Mouse (Mus musculus): ENCODE data around the gene Ergic1. TPM values are rescaled to one million over a fixed set of nuclear protein-coding genes. Genes with fewer than 3 reads are reported as not detected.

Ergic1 gene
- polyA plus RNA-seq, 1 experiment, result 93.3 TPM

- TF ChIP-seq POLR2A (IDR thresholded peaks at IDR 0.05; ENCODE audit: borderline replicate concordance, extremely low read depth, low read depth, low read length) (no peak), CTCF (IDR thresholded peaks at IDR 0.05; ENCODE audit: insufficient read depth, low read length) (no peak)
- Histone ChIP-seq H3K4me3 (replicated peaks; ENCODE audit: extremely low read depth, low read depth, low read length) (no peak overlapping the region), H3K4me1 (ENCODE audit: control insufficient read depth, insufficient read depth, low read length) (peaks cover 7% of the 10 kb centered on the region)
- WGBS, result 88% methylated on average over 2 of the region's 2 CpGs
- no peak for DNase-seq
Measured at GRCm38 (mm10) chr17:26625521-26626010, 64.3 kb downstream of the Ergic1 start.

- Histone ChIP-seq H3K4me1 (ENCODE audit: control insufficient read depth, insufficient read depth, low read length) (no peaks in the 10 kb centered on the region), H3K4me3 (replicated peaks; ENCODE audit: extremely low read depth, low read depth, low read length) (no peak overlapping the region)
- TF ChIP-seq POLR2A (IDR thresholded peaks at IDR 0.05; ENCODE audit: borderline replicate concordance, extremely low read depth, low read depth, low read length) (no peak), CTCF (IDR thresholded peaks at IDR 0.05; ENCODE audit: insufficient read depth, low read length) (peak; percentile 48)
- no peak for DNase-seq
- WGBS, result 85% methylated on average over 6 of the region's 6 CpGs
Measured at GRCm38 (mm10) chr17:26628479-26628878, 67.2 kb downstream of the Ergic1 start.

- WGBS, result 88% methylated on average over 3 of the region's 3 CpGs
- no peak for TF ChIP-seq CTCF (IDR thresholded peaks at IDR 0.05; ENCODE audit: insufficient read depth, low read length)
- TF ChIP-seq POLR2A (IDR thresholded peaks at IDR 0.05; ENCODE audit: borderline replicate concordance, extremely low read depth, low read depth, low read length), result no peak
- H3K4me1 ChIP-seq (ENCODE audit: control insufficient read depth, insufficient read depth, low read length), result no peaks in the 10 kb centered on the region
- DNase-seq, result no peak
- no peak overlapping the region for H3K4me3 ChIP-seq (replicated peaks; ENCODE audit: extremely low read depth, low read depth, low read length)
Measured at GRCm38 (mm10) chr17:26628936-26629335, 67.6 kb downstream of the Ergic1 start.

GRCm38 (mm10) chr17:26631811-26632327 lies 70.6 kb downstream of the Ergic1 start:
- TF ChIP-seq CTCF (IDR thresholded peaks at IDR 0.05; ENCODE audit: insufficient read depth, low read length) (no peak), POLR2A (IDR thresholded peaks at IDR 0.05; ENCODE audit: borderline replicate concordance, extremely low read depth, low read depth, low read length) (no peak)
- no peak overlapping the region for H3K4me3 ChIP-seq (replicated peaks; ENCODE audit: extremely low read depth, low read depth, low read length)
- no peak for DNase-seq
- WGBS, result 82% methylated on average over 8 of the region's 8 CpGs
- H3K4me1 ChIP-seq (ENCODE audit: control insufficient read depth, insufficient read depth, low read length), result no peaks in the 10 kb centered on the region

GRCm38 (mm10) chr17:26633186-26633585 lies 71.9 kb downstream of the Ergic1 start:
- no peak for DNase-seq
- TF ChIP-seq CTCF (IDR thresholded peaks at IDR 0.05; ENCODE audit: insufficient read depth, low read length) (no peak), POLR2A (IDR thresholded peaks at IDR 0.05; ENCODE audit: borderline replicate concordance, extremely low read depth, low read depth, low read length) (no peak)

GRCm38 (mm10) chr17:26633926-26634325 lies 72.6 kb downstream of the Ergic1 start:
- WGBS, result 96% methylated on average over 9 of the region's 9 CpGs
- DNase-seq, result no peak
- TF ChIP-seq CTCF (IDR thresholded peaks at IDR 0.05; ENCODE audit: insufficient read depth, low read length) (no peak), POLR2A (IDR thresholded peaks at IDR 0.05; ENCODE audit: borderline replicate concordance, extremely low read depth, low read depth, low read length) (no peak)
- Histone ChIP-seq H3K4me1 (ENCODE audit: control insufficient read depth, insufficient read depth, low read length) (peaks cover 2% of the 10 kb centered on the region; the same call in 1 of the 2 replicates), H3K4me3 (replicated peaks; ENCODE audit: extremely low read depth, low read depth, low read length) (no peak overlapping the region)

More at GRCm38 (mm10) chr17:26633186-26633585, 71.9 kb downstream of the Ergic1 start:
- WGBS, result 86% methylated on average over 9 of the region's 9 CpGs
- Histone ChIP-seq H3K4me3 (replicated peaks; ENCODE audit: extremely low read depth, low read depth, low read length) (no peak overlapping the region), H3K4me1 (ENCODE audit: control insufficient read depth, insufficient read depth, low read length) (no peaks in the 10 kb centered on the region)

- no peak for TF ChIP-seq CTCF (IDR thresholded peaks at IDR 0.05; ENCODE audit: insufficient read depth, low read length)
- Histone ChIP-seq H3K4me3 (replicated peaks; ENCODE audit: extremely low read depth, low read depth, low read length) (no peak overlapping the region), H3K4me1 (ENCODE audit: control insufficient read depth, insufficient read depth, low read length) (peaks cover 2% of the 10 kb centered on the region; the same call in 1 of the 2 replicates)
- no peak for DNase-seq
- 87% methylated on average over 7 of the region's 7 CpGs for WGBS
Measured at GRCm38 (mm10) chr17:26634539-26634938, 73.2 kb downstream of the Ergic1 start.

GRCm38 (mm10) chr17:26635951-26636350 lies 74.7 kb downstream of the Ergic1 start:
- Histone ChIP-seq H3K4me1 (ENCODE audit: control insufficient read depth, insufficient read depth, low read length) (peaks cover 2% of the 10 kb centered on the region; the same call in 1 of the 2 replicates), H3K4me3 (replicated peaks; ENCODE audit: extremely low read depth, low read depth, low read length) (no peak overlapping the region)
- DNase-seq, result no peak
- WGBS, result 89% methylated on average over 7 of the region's 7 CpGs
- TF ChIP-seq POLR2A (IDR thresholded peaks at IDR 0.05; ENCODE audit: borderline replicate concordance, extremely low read depth, low read depth, low read length), result no peak
- TF ChIP-seq CTCF (IDR thresholded peaks at IDR 0.05; ENCODE audit: insufficient read depth, low read length), result no peak

GRCm38 (mm10) chr17:26637851-26638250 lies 76.6 kb downstream of the Ergic1 start:
- DNase-seq, result no peak

GRCm38 (mm10) chr17:26638655-26639054 lies 77.4 kb downstream of the Ergic1 start:
- peaks cover 2% of the 10 kb centered on the region; the same call in 1 of the 2 replicates for H3K4me1 ChIP-seq (ENCODE audit: control insufficient read depth, insufficient read depth, low read length)
- WGBS, result 5% methylated on average over 7 of the region's 7 CpGs
- no peak overlapping the region for H3K4me3 ChIP-seq (replicated peaks; ENCODE audit: extremely low read depth, low read depth, low read length)
- DNase-seq, result peak; percentile 84
- TF ChIP-seq POLR2A (IDR thresholded peaks at IDR 0.05; ENCODE audit: borderline replicate concordance, extremely low read depth, low read depth, low read length) (no peak), CTCF (IDR thresholded peaks at IDR 0.05; ENCODE audit: insufficient read depth, low read length) (peak; percentile 98)

More at GRCm38 (mm10) chr17:26637851-26638250, 76.6 kb downstream of the Ergic1 start:
- Histone ChIP-seq H3K4me3 (replicated peaks; ENCODE audit: extremely low read depth, low read depth, low read length) (no peak overlapping the region), H3K4me1 (ENCODE audit: control insufficient read depth, insufficient read depth, low read length) (peaks cover 2% of the 10 kb centered on the region; the same call in 1 of the 2 replicates)
- WGBS, result 53% methylated on average over 4 of the region's 4 CpGs
- TF ChIP-seq POLR2A (IDR thresholded peaks at IDR 0.05; ENCODE audit: borderline replicate concordance, extremely low read depth, low read depth, low read length) (no peak), CTCF (IDR thresholded peaks at IDR 0.05; ENCODE audit: insufficient read depth, low read length) (no peak)

Data from lung, adult 2 months (tissue).